Mouse (Mus musculus) adrenal gland, adult 8-10 months (tissue): ENCODE data around the gene Ldb2. TPM values are rescaled to one million over a fixed set of nuclear protein-coding genes. Genes with fewer than 3 reads are reported as not detected.

Experiments used
- DNase-seq: peaks from one replicate; pipeline ENCODE4 v3.0.0; 2022
- total RNA-seq, 4 experiments: library from RNA; stranded (reverse); gene quantifications; 2 replicates each; pipeline ENCODE4 v1.2.4; 2022

Gene Ldb2
- 10 to 100 TPM; 20.5 to 36.8 (median 26.7) TPM for total RNA-seq

DNA sequence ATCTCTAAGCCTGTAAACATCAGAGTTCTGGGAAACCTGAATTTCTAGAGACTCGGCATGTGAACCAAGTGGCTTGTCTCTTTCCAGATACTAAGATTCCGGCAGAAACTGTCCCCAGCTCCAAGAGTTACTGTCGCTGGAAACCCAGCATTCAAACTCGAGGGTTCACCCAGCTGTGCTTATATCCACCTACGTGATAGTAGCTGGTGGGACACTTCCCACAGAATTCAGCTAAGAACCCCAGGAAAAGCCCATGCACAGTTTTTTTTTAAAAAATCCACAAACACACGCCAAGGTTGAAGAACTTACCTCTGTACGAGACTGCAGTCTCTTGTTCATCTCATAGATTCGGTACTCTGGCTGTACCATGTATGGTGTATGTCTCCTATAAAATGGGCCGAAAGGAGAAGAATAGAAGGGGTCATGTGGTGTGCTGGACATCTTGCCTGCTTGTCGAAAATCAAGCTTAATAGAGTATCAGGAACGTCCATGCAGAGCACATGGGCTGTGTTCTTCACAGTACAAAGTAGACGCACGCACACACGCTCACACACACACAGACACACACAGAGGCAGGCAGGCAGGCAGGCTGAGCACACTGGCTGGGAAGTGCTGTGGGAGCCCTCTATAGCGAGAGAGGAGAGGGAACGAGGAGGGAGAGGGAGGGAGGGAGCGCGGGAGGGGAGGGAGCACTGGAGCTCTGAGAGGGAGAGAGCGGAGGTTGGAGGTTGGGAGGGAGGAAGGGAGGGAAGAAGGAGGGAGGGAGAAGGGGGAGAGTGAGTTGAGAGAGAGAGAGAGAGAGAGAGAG lies at the start of gene Ldb2:
TSS of gene Ldb2 (minus strand) at position 628 of the 808 bp plus-strand sequence.
- DNase-seq = peak; percentile 24

DNA sequence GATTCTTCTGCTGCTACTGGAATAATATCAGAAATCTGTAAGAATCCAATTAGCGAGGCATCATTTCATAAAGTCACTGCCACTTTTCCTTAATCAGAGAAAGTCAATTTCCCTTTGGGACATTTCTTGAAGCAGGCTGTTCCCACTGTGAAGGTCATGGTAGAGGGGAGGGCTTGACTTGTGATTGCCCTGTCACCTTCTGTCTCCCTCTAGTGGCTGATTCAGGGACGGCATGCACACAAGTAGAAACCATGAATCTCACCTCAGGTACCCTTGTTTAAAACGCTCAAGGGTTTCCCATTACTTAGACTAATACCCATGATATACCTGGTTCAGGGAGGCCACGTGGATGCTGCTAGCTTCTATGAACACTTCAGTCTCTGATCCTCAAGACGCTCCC lies 31.8 kb upstream of the Ldb2 start:
- DNase-seq = peak; percentile 24

DNA sequence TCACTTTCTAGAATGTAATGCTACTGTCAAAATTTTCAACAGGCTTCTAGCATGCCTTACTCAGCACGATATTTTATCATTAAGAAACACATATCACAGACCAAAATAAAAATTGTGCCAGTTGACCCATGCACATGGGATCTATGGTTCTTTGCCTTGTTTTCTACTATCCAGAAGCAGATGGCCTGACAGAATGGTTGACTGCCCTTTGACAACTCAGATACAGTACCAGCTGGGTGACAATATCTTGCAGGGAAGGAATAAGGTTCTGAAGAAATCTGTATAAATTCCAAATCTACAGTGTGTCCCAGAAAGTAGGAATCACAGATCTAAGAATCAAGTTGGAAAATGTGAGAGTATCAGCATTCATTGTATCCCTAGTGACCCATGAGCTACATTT lies 16.0 kb upstream of the Ldb2 start:
- no peak for DNase-seq

DNA sequence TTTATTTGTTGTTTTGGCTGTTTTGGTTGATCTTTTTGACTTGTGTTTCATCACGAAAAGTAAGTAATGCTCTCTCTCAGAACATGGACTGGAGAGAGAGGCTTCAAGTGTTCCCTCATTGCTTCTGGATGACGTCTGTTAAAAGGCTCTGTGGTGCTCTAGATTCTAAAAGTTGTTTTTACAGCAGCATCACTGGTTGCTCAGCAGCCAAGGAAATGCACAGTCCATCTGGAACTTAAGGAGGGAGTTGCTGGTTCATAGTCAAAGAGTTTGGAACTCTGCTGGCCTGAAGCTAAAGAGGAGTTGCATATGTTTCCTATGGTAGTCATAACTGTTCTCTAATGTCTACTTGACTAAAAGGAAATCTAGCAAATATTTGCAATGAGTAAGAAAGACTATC lies 6.5 kb upstream of the Ldb2 start:
- no peak for DNase-seq

DNA sequence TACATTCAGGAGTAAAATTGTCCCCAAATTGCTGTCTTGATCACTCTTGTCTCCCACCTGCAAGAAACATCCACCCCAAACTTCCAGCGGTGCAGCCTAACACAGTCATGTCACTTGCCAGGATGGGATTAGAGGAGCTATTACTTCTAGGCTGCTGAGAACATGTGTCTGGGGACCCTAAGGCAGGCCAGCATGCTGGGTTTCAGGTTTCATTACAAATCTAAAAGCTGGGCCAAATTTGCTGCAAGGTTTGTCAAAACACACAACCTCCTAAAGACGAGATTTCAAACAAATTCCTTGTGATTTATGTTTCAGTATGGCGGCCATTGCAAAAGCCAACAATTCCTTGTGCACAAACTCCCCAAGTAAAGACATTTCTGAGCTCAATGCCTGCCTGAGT lies 1.6 kb upstream of the Ldb2 start:
- no peak for DNase-seq

DNA sequence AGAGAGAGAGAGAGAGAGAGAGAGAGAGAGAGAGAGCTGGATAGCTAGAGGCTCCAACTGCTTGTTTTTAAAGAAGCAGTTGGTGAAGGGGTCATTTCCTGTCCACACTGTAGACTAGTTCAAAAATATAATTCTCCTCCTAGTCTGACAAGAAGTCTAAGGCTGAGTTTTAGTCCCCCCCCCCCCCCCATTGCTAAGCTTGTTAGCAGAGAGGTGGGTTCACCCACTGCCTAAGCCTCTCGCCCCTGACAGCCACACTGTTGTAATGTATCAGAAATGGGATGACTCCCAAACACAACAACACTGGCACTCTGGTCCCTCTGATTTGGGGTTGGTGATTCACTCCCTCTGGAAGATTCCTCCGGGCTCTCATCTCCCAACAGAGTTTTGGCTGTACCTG lies 381 bp upstream of the Ldb2 start:
- no peak for DNase-seq

DNA sequence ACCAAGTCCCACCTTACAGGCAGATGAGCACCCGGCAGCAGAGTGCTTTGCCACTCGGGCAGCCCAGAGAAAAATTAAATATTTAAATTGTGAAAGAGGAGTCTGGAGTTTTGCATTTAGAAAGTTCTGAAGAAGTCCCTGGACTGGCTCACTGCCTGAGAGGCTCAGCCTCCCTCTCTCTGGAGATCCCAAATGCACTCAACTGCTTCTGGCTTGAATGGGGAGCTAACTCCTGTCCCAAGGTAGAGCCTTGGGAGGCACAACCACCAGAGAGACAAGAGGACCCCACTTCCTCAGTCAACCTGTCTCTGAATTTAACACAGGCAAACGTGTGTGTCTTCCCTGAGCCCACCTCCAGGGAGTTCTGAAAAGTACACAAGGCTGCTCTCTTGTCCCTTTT lies 987 bp downstream of the Ldb2 start:
- DNase-seq = no peak

DNA sequence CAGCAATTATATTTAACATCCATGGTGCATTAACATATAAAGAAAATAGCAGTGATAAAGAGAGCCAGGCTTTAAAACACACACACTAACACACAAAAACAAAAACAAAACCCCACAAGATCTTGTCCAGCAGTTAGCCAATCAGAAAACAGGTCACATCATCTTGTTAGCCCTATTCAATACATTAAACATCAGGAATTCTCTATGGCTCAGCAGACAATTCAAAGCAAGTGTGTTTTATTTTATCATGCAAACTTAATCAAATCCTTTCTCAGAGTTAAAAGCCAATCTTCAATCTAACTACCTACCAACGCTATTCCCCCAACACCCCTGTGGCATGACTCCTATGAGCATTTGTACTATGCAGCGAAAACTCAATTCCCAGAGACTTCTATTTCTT lies 1.4 kb downstream of the Ldb2 start:
- DNase-seq = no peak

DNA sequence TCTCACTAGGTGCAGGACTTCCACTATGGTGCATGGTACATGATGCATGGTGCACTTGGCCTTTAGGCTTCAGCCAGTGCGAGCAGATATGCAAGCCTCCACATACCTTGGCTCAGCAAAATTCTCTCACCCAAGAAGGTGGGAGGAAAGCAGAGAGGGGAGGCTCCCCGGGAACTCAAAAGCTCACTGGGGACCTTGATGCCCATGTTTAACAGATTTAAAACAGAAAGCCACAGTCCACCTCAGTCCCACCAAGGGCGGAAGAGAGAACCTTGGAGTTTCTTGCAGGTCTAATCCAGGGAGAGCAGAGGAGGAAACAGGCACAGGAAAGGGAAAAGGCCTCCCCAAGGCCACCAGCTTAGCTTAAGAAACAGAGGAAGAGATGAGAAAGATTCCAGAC lies 14.9 kb downstream of the Ldb2 start:
- DNase-seq = no peak

DNA sequence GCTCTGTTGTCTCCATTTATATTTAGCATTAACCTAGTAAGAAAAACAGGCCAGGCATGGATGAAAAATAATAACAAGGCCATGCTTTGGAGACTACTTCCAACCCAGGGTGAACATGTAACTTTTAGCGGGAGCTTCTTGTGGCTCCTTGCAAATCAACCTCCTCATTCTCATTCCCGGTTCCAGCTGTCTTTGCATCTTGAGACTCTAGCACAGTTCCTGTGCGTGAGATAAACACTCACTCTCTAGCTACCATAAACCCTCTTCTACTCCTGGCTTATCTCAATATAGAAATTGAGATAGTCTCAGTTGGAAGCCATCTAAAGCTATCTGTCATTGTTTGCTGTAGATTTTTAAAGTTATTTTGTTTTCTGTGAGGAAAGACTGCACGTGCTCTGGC lies 20.1 kb downstream of the Ldb2 start:
- DNase-seq = no peak

DNA sequence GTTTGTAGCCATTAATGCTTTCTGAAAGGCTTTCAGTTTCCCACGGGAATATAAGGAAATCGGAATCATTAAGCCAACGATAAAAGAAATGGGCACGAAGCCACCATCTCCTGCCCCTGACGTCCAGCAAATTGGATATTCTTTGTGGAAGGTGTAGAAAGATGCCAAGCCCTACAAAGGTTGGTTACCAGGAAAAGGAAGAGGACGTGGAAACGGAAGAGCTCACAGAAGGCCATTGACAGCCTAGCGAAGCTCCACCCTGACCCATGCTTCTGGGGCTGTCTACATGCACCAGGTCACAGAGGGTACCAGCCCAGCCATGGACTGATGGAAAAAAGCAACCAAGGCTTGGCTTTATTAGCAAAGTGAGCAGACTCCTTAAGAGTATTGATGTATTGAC lies 31.0 kb downstream of the Ldb2 start:
- no peak for DNase-seq

DNA sequence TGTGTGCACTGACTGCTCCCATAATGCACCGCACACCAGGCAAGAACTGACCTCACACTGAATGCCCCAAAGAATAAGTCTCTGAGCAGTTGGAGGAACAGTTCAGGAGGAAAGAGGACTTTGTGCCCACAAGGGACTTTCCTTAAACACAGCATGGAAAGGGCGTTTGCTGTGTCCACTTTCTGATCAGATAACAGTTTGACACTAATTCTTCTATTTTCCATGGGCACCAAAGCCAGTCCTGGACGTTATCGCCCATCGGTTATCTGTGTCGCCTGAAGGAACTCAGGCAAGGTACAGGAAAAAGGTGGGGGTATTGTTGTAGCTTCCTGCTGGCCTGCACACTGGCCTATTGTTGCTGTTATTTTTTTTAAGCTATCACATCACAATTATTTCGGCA lies 34.6 kb downstream of the Ldb2 start:
- peak; percentile 20 for DNase-seq

DNA sequence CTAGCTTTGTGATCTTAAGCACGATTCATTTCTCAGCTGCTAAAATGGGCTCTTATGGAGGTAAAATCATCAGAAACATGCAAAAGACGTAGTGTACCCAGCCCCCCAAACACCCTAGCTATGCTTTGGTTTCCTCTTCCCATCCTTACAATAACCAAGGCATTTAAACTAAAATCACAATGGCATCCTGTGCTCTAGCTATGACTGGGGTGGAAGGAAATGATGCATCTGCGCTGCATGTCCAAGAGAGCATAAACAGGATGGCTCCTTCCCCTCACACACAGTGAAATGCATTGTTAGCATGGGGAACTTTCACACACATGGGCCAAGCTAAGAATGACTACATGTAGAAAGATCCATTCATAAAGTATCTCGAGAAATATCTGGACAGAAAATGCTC lies 40.3 kb downstream of the Ldb2 start:
- no peak for DNase-seq

DNA sequence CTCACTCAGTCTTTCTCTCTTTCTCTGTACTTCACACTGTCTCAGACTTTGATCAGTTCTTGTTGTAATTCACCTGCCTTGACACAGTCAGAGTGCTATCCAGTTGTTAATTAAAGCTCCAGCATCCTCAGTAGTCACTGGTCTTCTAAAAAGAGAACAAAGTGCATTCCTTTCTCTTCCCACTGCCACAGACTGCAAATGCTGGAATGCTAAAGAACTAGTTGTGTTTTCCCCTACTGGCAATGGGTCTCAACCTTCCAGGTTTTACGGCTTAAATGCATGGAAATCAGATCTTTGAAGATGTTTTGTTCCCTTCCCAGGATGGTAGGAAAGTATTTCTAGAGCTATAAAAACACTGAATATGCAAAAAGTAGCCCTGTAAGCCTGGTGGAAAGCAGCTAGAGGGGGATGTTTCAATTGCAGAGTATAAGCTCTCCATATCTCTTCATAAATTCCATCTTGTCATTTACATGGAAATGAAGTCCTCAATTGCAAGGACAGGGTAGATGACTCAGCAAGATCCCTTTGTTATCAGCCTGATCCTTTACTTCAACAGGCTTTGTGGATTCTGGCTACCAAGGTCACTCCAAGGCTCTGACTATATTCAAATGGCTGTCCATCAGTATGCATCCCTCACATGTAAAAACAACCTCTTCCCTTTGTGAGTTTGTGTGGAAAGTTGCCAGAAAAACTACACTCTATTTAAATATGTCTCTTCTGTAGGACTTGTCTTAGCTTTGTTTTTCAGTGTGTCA lies 45.1 kb downstream of the Ldb2 start:
- DNase-seq = no peak

DNA sequence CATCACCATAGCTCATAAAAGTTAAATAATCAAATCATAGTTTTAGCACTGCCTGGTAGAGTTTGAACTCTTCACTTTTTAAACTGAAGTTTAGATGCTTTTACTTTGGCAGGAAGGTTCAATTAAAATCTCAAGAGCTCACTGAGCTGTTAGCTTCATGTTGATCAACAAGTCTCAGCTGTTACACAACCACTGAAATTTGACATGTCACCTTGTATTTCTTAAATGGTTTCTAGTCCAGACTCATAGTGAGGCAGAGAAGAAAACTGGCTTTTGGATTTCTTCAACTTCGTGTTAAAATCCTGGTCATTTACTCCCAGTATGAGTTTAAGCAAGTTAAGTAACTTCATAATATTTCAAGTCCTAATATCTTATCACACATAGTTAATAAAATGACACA lies 53.8 kb downstream of the Ldb2 start:
- DNase-seq = no peak

DNA sequence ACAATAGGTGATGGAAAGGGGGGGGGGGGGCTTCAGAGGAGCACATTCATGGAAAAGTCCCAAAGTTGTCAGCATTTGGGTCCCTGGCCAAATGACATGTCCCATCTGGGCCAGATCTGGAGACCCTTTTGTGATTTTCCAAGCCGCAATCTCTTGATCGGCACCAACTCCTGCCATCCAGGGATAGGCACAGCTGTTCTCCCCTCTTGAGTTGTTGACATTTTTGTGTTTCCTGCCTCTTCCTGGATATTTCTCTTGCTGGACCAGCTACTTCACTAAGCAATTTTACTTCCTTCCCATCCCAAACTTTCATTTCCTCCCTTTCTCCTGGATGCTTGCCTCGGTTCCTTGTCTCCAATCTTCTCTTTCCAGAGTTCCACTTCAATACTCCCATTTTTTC lies 63.1 kb downstream of the Ldb2 start:
- no peak for DNase-seq

DNA sequence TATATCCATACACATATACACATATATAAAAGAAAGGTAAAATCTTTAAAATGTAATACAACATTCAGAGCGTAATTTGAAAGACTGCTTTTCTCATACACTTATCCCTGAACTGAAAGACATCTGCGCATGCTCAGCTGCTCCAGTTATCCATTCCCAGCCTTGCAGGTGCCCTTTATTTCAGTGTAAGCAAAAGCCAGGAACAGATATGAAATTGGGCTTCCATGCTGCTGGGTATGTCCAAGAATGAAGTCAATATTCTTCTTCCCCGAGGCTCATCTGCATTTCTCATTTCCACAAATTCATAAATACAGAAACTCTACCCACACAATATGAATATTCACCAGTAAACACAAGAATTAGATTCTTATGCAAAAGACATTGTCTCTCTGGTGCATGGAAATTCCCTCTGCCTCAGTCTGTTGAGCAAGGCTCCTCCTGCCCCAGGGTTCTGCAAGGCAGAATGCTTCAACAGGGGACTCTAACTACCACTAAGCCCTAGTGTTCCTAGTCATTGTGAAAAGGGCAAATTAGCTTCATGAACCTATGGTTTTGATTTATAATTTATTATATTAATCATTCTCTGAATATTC lies 65.3 kb downstream of the Ldb2 start:
- no peak for DNase-seq

DNA sequence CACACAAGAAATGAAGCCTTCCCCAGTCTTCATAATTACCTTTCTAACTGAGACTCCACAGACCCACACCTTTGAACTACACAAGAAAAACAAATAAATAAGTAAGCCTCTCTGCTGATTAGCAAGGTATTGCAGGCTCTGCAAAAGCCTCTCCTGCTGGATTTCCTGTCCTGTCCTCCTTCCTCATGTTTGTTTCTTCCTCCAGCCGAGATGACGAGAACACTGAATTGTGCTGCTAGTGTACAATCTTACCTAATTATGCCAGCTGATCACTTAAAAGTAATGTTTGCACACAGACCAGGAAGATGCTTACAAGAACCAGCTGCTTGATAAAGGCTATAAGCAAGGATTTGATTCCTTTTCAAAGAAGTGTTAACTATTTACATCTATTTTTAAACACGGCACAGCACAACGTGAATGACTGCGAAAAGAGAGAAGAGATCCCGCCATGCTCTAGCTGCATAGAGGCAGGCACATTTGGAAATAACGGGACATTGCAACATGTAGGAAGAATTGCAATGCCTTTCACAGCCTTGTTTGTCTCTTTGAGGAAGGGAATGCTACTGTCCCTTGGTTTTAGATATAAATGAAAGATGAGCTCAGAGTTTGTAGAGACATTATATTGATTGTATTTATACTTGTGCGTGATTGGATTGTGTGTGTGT lies 69.7 kb downstream of the Ldb2 start:
- no peak for DNase-seq

DNA sequence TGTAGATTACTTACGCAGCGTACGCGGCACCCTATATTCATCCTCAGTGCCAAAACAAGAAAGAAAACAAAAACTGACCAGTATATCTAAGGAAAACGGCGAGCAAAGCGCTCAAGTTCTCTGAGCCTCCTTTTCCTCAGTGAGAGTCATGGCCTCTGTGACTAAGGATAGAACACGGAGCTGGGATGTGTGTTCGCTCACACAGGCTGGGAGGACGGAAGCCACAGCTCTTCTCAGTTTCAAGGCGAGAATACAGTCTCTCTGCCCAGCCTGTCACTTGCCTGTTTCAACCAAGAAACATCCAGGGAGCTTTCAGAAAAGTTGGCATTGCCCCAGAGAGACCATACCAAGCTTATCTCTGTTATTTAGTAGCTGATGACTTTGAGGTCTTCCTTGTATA lies 71.5 kb downstream of the Ldb2 start:
- DNase-seq = no peak

DNA sequence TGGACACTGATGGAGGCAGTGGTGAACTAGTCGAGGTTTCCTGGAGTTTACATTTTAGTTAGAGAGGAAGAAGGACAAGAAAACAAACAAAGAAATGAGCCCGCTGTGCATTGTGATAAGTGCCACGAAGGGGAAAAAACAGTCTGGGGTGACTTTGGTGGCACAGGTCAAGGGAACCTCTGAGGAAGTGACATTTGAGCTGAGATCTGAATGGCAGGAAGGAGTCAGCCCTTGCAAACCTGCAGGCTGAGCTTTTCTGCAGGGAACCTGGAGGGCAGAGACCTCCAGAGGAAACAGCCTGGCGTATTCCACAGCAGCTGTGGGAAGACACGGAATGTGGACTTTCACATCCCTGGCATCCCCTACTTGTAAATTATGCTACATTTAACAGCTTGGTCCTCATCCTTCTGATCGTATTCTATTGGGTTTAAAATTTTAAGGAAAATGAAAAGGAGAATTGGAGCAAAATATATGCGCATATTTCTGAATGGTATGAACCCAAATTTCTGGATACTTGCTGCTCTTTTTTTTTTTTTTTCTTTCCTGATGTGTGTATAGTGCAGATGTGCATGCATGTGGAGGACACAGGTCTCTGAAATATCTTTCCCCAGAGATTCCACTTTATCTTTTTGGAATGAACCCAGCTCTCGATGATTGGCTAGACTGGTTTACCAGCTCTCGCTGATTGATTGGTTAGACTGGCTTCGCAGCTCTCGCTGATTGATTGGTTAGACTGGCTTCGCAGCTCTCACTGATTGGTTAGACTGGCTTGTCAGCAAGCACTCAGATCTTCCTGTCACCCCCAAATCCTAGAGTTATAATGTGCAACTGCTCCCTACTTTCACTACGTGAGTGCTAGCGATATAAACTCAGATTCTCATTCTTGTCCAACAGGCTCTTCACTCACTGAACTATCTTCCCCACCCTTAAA lies 72.7 kb downstream of the Ldb2 start:
- no peak for DNase-seq

DNA sequence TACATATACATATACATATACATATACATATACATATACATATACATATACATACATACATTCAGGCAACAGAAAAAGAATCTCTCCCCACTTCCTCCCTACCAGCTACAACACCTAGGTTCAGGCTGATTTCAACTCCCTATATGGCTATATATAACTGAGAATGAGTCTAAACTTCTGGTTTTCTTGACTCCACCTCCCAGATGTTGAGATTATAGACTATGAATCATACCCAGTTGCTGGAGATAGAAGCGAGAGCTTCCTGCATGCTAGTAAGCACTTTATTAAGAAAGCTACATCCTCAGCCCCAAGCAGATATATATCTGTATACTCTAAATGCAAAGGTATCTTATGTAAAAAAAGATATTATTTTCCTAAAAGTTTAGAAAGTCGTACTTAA lies 74.0 kb downstream of the Ldb2 start:
- DNase-seq = no peak

DNA sequence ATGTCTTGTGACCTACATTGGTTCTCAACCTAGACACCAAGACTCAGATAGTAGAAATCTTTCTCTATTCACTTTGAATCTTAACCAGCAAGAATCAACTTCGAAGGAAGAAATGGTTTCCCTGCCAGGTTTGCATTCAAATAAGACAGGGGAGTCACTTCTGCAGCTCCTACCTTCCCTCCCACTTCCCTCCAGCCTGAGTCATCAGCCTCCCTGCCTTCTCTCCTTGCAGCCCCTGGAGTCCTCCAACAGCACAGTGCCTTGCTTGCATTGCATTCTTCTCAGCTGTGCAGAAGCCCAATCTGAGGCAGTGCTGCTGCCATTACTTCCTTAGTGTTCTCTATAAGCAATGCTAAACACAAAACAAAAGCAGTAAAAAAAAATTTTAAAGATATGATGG lies 79.6 kb downstream of the Ldb2 start:
- no peak for DNase-seq
